Mouse (Mus musculus) spleen, postnatal 4 days (tissue): ENCODE measurements at regions not wholly inside any gene's neighbourhood (a gene's known extent, or its start where the extent isn't known, plus 50 kb on each side); places are given as distances from the start of the nearest gene placed in this dataset.
A peak's percentile ranks its signal among the peaks of the same experiment; 100 is the strongest.

Experiments
- DNase-seq, 2 experiments: peaks; one replicate each; pipeline ENCODE4 v3.0.0; 2022; ENCODE audit warnings: low spot score in 2 of 2

DNA sequence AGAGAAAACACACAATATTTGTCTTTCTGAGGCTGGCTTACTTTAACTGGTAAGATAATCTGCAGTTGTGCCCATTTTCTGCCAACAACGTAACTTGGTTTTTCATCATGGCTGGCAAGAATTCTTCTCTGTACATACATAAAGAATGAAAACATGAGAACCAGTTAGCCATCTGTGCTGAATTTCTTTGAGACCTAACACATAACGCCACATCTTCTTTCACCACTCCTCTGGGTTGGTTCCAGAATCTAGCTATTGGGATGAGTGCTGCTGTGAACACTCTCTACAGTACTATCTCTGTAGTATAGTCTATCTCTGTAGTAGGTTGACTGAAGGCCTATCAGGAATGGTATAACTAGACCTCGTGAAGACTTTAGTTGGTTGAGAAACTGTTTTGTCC, 132.1 kb downstream of the 1700020N01Rik start:
- DNase-seq: no peak

GRCm38 (mm10) chr10:21740256-21740655, 141.7 kb upstream of the Sgk1 start:
- no peak for DNase-seq

DNA sequence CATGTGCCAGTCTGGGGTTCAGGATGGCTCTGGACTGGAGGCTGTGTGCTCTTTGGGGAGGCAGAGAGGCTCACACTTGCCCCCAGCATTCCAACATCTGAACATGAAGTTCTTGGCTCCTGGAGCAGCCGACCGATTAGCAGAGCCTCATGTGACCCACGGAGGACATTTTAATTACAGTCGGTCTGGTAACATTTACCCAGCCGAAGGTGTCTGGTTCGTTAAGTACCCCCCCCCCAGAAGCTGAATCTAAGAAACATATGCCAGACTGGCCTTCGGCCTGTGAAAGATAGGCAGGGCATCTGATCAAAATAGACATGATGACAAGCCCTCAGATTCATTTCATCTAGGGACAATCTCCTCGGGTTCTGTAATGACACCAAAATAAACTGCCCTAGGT, 140.4 kb upstream of the Sgk1 start:
- no peak for DNase-seq

GRCm38 (mm10) chr10:21741976-21742745, 139.8 kb upstream of the Sgk1 start:
- DNase-seq: no peak

DNA sequence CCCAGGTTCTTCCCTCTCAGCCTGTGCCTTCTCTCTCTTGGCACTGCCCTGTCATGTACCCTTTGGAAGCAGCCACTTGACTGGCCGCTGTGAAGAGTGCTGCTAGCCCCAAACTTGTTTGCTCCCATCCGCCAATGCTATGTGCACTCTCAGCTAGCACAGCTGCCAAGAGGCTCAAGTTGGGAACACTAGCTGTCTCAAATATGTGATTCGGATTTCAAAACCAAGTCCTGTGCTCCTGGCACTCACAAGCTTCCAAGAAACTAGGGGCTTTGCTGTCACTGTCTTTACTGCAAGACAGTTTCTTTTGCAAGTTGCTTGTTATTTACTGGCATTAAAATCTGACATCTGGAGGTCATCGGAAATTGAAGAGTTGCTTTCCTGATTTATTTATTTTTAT, 138.6 kb upstream of the Sgk1 start:
- DNase-seq: no peak

DNA sequence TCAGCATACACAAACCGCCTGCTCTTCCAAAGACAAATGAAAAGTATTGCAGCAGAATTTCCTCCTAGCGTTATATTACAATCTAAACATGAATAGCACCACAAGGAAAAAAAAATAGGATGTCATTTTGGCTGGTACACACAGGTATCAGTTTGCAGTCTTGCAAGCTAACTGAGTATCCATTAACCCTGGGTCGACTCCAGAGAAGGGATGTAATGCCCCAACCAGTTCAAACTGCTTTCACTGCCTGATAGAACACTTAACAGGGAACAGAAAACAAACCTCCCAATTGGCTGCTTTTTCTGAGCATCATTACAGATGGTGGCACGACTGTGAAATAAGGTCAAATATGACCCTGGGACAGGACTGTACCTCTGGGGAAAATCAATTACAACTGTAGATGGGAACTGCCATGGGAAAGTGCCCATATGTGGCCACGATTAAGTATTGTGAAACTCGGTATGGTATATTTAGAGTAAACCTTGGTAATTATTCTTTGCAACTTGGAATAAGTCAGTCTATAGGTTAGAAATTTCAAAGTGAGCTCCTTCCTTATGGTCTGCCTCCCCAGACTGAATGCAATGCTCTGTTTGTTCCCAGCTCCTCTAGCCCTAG, 137.5 kb upstream of the Sgk1 start:
- DNase-seq: no peak

- no peak for DNase-seq
Observed at GRCm38 (mm10) chr10:21745940-21746487, 136.0 kb upstream of the Sgk1 start.

DNA sequence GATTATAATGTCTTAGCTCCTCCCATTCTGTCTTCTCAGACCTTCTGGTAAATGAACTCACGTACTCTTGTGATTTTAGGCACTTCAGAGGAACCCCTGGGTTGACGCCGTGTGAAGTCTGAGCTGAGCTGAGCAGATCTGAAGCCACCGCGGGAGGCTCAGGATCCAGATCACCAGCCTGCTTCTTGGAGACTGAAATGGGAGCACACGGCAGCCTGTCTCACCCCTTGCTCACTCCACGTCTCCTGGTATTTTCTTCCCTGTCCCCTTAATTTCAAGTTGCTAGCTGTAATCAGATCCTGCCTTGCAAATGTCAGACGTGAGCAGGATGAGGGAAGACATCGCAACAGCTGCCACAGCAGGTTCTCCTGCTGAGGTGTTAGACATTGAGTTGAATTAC, 135.3 kb upstream of the Sgk1 start:
- DNase-seq: no peak

GRCm38 (mm10) chr10:21751326-21751725, 130.7 kb upstream of the Sgk1 start:
- DNase-seq: no peak

DNA sequence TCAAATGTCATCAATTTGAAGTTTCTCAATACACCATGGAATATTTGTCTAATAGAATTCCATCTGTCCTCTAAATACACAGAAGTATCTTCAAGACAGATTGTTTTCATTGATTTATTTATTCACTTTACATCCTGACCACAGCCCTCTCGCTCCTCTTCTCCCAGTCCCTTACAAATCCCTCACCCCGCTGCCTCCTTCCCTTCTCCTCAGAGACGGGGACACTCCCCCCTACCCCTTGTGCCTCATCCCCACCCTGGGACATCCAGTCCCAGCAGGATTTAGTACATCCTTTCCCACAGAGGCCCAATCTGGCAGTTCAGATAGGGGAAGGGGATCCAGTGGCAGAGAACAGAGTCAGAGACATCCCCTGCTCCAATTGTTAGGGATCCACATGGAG, 129.6 kb upstream of the Sgk1 start:
- DNase-seq: no peak

DNA sequence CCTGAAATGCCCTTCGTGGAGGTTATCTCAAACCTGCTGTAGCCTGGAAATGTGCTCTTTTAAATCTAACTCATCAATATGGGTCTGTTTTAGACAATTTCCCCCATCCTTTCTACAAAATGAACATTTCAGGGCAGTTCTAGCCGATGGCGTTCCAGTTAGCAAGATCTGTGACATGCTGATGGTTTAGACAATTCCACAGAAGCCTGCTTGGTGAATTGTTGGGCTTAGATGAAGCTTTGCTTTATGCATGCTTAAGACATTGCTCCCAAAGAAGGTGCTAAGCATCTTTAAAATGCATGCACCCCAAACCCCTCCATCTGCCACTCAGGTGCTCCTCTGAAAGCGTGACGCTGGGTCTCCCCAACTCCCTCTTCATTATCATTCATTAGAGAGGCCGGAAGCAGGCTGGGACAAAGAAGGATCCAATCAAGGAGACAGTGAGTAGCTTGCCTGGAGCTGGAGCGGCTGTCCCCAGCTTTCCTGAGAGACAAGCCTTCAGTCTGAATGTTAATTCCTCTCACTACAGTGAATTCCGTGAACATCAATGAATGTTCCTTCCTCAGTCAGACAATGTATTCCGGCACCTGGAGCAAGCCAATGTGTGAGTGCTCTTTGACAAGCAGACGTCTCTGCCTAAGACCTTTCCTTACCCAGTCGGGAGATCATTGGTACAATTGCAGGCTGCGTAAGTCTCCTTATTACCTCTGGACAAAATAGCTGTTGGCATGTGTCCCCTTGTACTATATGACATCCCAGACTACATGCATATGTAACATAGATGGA, 127.0 kb upstream of the Sgk1 start:
- peak in 1 of 2 experiments; percentile 44 for DNase-seq

- no peak for DNase-seq
Observed at GRCm38 (mm10) chr10:21755717-21756116, 126.3 kb upstream of the Sgk1 start.

GRCm38 (mm10) chr10:21756811-21757210, 125.2 kb upstream of the Sgk1 start:
- DNase-seq: peak in 1 of 2 experiments; percentile 40

DNA sequence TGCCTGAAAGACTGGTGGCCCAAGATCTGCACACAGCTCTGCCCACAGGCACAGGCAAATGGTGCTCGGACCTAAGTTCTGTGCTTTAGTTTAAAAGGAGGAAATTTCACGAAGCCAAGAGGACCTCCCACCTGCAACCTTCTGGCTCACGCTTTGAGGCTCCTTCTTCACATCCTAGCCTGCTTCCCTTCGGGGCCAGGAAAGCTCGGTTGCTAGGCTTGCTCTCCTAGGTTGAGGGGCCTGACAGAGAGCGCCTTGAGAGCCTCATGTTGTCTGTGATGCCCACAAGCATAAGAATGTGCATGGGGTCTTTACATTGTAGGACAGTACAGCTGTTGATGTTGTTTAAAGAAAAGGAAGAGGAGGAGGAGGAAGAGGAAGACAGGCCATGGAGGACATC, 123.9 kb upstream of the Sgk1 start:
- peak in 1 of 2 experiments; percentile 40 for DNase-seq

DNA sequence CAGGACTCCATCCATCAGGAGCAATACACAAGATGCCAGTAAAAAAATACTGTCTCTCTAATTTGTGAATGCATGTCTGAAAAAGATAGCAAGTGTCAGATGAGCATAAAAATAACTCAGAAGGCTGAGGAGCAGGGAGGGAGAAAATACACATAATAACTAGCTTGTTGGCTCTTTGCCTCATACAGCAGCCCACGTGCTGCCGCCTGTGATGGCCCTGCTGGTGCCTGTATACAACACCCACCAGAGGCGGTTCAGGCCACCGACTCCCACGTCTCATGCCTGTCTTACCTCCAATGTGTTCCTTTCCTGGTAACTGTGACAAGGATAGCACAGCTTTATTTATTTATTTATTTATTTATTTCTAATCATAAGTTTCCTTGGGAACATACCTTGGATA, 119.5 kb upstream of the Sgk1 start:
- no peak for DNase-seq

GRCm38 (mm10) chr10:21763017-21763964, 118.7 kb upstream of the Sgk1 start:
- no peak for DNase-seq

DNA sequence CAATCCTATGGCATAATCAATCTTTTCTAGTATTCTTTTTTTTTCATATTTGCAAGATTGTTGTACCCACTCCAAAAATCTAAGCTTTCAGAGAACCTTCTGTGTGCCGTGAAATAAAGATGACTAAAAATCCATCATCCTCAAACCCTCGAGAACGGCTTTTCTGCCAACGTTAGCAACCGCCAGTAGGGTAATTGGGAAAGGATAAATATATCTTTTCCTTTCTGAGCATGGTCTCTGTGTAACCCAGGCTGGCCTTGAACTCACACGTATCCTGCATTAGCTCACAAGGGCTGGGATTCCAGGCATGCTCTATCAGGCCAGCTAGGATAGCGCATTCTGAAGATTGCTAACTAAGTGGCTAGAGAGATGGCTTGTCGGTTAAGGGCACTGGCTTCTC, 117.9 kb upstream of the Sgk1 start:
- DNase-seq: no peak

DNA sequence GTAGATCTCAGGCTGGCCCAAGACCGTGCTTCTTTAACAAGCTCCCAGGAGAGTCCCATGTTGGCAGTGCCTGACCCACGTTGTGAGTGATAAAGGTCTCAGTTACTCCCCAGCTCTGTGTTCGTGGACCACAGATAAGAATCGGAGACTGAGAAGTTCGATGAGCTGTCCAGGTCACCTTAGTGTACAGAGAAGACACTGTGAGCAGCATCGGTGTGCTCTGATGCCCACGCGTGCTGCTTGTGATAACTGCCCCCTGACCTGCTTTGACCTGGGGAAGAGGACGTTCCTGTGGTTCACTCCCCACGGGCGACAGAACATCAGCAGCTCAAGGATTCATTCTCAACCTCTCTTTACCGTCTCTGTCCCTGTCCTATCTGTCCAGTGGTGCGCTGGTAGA, 117.1 kb upstream of the Sgk1 start:
- no peak for DNase-seq

DNA sequence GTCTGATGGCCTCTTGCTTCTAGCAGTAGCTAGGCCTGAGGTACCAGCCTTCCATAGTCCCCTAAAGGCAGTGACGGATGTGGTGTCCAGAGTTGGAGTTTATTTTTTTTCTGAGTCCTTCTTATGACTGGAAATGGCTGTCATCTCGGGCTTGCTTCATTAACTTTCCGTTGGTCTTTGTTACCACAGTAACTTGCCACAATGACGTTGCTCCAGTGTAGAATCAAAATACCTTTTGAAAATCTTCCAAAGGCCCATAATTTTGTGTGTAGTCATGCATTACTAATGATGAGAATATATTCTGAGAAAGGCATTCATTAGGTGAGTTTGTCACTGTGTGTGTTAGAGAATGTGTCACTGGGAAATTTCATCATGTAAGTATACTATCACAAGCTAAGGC, 108.4 kb upstream of the Sgk1 start:
- no peak for DNase-seq

DNA sequence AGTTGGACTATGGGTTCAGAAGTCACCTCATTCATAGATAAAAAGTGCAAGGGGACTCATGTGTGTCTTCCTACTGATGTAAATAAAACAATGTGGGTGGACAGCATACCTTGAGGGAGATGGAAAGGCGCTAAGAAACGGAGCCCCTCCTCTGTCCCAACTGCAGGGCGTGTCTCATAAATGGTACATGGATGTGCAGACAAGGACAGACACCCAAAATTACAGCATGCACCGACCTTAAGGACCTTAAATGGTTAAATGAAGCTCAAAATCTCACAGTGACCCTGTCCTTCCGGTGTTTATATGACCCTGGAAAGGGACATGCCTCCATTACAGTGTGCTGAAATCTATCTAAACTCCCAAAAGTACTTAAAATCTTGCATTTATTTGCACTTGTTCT, 106.5 kb upstream of the Sgk1 start:
- no peak for DNase-seq
